ENCODE assay signal across 17 mouse cellular contexts in the genomic region with DNA sequence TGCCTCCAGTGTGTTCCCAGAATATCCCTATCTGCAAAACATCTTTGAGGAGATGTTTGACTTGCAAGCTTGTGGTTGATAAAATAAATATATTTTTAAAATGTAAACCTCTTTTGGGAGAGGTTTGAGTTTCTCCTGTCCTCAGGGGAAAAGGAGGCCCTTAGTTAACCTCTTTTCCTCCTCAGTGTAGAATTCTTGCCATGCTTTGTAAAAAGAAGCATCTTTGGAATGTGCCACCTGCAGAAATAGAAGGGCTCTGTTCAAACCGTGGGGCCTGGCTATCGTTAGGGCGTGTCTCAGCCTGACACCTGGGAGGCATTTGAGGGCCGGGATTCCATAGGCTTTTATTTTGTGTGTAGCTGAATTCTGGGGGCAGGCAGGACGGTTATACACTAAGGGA. TPM values are rescaled to one million over a fixed set of nuclear protein-coding genes. Genes with fewer than 3 reads are reported as not detected.
"Had no signal": no experiment of that assay in that cellular context is flagged by ENCODE, and none has a peak within 500 bp of the region (broad histone marks: within the 10 kb centered on the region; RNA-seq: fewer than 3 reads in every experiment).

No protein-coding gene starts in this region.

- H3K27me3 ChIP-seq: limb, embryonic 13.5 days; midbrain, embryonic 13.5 days; neural tube, embryonic 15.5 days; stomach, embryonic 15.5 days had no signal

- H3K9ac ChIP-seq: limb, embryonic 13.5 days; liver, embryonic 14.5 days; midbrain, embryonic 13.5 days; neural tube, embryonic 15.5 days; stomach, embryonic 15.5 days had no signal

- H3K9me3 ChIP-seq: limb, embryonic 13.5 days; midbrain, embryonic 13.5 days; neural tube, embryonic 15.5 days; stomach, embryonic 15.5 days had no signal

- ATAC-seq: inflammation-experienced regulatory T-cells, adult 6 months; intestine, postnatal 0 days; midbrain, embryonic 13.5 days had no signal

- DNase-seq: kidney, adult 8-10 months; kidney, postnatal 25 days; layer of hippocampus, adult 9-11 months; left cerebral cortex, postnatal 4 days; right cerebral cortex, postnatal 4 days; spleen, adult 18-20 months; thymus, adult 2 months; thymus, postnatal 25 days had no signal

- H3K4me2 ChIP-seq: limb, embryonic 13.5 days; midbrain, embryonic 13.5 days; neural tube, embryonic 15.5 days; stomach, embryonic 15.5 days had no signal

- H3K36me3 ChIP-seq: limb, embryonic 13.5 days; midbrain, embryonic 13.5 days; neural tube, embryonic 15.5 days; stomach, embryonic 15.5 days had no signal

- H3K27ac ChIP-seq: liver, embryonic 14.5 days; midbrain, embryonic 13.5 days; neural tube, embryonic 15.5 days; stomach, embryonic 15.5 days had no signal

- H3K4me3 ChIP-seq: limb, embryonic 13.5 days; midbrain, embryonic 13.5 days; myocyte; neural tube, embryonic 15.5 days; stomach, embryonic 15.5 days had no signal

RNA-seq across cellular contexts. Expression of a gene that starts 51.1 kb away (rescaled TPM):
- total RNA-seq: megakaryocyte progenitor cell, adult 5-6 weeks had no signal
